Mouse (Mus musculus) cerebellum, adult 18-20 months (tissue): Measurements from ENCODE around the gene Ptger3.

Source experiments
- DNase-seq, 2 experiments: peaks; one replicate each; pipeline ENCODE4 v3.0.0; 2021

Ptger3 gene

DNA sequence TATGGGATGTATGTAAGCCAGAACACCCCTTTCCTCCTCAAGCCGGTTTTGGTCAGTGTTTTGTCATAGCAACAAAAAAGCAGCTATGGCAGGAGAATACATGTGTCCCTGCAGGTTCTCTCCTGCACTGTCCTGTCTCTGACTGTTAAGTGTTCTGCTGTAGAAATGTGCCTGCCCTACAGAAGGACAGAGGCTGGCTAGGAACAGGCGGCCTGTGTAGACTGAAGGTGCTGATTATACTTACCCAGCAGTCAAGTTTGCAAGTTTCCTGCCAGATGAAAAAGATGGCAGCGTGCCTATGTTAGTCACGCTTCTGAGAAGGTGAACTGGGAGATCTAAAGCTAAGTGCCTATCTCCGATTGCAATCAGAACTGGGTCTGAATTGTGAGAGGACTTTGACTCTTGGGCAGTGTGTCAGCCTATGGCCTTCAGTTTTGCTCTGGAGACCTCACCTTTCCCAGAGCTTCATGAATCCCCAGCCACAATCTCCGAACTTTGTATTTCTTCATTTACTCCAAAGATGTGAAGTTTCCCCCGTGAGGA is 31.2 kb downstream of the Ptger3 start:
- no peak for DNase-seq

DNA sequence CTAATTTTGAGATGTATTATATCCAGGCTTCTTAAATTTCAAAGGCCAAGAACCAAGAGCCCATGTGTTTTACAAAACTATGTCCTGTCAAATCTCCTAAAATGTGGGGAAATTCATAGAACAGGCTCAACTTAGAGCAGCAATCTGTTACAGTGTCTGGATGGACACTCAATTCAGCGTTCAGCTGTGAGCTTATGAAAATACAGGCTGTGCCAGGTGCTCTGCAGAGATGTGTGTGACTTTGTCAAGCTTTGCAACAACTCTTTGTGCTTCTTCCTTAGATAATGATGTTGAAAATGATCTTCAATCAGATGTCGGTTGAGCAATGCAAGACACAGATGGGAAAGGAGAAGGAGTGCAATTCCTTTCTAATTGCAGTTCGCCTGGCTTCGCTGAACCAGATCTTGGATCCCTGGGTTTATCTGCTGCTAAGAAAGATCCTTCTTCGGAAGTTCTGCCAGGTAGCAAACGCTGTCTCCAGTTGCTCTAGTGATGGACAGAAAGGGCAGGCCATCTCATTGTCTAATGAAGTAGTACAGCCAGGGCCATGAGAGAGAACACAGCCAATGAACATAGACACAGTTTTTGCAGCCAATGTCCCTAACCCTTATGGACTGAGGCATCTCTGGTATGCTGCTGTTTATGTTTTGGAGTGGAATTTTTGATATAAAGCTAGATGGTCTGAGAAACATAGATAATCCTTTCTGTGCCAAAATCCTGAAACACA is 38.2 kb downstream of the Ptger3 start:
- no peak for DNase-seq

DNA sequence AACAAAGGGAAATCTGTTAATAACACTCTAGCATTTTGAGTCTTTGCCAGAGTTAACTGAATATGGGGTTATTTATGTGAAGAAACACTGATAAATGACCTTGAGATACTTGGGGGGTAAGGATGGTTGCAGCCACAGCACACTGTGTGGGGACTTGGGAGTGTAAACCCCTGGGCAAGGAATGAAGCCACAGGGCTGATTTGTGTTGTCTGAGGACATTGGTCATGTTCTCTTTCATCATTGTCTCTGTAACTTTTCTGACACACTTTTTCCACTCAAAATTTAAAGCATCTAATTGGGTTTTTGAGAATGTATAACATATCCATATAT is 38.7 kb downstream of the Ptger3 start:
- DNase-seq = no peak

DNA sequence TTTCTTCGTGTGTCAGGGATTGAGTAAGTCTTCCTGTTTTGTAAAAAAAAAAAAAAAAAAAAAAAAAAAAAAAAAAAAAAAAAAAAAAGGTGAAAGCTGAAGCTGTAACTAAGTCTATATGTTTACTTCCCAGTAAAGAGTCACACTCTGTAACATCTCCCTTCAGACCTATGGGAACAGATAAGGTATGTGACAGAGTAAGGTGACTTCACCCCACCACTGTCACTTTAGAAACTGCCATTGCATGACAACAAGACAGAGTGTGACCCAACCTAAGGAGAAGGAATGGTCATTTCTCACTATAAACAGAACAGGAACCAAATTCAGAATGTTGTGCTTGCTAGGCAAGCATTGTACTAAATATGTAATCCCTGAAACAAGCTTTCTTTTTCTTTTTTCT is 46.9 kb downstream of the Ptger3 start:
- no peak for DNase-seq

DNA sequence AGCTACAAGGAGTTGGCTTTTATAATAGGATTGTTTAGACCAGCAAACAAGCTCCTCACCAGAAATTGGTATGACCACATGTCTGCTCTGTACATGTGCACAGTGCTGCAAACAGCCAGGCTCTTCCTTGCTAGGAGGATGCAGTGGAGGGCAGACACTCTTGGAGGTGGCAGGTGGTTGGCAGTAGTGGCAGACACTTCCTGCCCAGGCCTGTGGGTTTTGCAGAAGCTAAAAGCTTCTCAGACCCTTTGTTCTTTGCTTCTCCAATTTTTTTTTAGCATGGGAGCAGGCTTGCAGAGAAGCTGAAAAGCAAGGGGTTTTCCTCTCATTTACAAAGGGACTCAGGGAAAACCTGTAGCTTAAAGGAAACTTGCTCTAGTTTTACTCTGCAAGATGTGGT is 50.3 kb downstream of the Ptger3 start:
- no peak for DNase-seq

DNA sequence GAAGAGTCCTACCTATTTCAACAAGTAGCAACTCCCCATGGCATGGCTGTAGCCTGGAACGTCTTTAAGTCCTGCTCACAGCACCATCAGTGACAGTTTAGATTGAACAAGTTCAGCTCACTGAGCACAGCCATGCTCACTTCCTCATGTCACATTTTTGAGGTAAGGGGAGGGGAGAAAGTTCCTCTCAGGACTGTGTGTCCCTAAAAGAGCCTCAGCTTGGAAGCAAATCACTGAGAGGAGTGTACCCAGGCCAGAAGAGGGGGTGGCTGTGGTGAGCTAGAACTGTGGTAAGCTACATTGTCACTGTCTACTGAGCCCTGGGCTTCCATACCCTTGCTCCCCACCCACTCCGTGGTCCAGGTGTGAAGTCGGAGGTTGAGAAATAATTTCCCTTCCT is 60.7 kb downstream of the Ptger3 start:
- no peak for DNase-seq

DNA sequence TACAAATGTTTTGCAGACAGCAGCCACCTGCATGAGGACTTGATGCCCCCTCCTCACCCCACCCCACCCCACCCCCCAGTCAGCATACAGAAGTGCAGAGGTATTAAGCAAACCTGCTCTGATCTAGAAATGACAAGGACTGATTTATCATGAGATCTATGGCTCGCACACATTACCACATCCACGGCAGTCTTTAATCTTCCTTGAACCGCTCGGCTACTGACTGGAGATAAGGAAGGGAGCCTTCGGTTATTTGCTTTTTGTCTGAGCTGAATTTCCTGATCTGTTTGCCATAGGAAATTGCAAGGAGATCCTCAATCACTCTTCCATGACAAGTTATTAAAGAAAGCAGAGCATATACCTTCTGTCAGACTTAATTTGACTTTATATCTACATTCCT is 64.0 kb downstream of the Ptger3 start:
- no peak for DNase-seq

DNA sequence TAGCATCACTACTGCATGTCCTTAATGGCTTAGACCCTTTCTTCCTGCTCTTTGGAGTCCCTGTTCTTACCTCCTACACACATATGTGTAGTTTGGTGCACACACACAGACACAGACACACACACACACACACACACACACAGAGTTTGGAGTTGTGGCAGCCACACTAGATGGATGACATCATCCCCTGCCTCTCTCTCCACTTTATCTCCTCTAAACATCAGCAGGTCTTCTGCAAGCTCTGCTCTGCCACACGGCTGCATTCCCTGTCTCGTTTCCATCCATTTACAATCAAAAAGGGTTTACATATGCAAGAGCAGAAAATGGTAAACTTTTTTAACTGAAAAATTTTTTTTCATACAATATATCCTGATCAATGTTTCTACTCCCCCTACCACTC is 64.7 kb downstream of the Ptger3 start:
- DNase-seq = no peak

DNA sequence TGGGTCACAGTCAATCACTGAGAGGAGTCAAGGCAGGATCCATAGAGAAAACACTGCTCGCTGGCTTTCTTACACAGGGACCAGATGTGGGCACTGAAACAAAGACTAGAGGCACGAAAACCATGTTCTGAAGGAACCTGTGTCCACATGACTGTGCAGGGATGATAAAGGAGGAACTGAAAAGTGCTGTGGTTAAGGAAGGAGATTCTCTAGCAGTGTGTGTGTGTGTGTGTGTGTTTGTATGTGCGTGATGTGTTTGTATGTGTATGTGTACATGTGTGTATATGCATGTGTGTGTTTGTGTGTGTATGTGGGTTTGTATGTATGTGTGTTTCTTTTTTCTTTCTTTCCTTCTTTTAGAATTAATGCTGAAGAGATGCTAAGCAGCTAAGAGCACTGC is 67.7 kb downstream of the Ptger3 start:
- DNase-seq = no peak

DNA sequence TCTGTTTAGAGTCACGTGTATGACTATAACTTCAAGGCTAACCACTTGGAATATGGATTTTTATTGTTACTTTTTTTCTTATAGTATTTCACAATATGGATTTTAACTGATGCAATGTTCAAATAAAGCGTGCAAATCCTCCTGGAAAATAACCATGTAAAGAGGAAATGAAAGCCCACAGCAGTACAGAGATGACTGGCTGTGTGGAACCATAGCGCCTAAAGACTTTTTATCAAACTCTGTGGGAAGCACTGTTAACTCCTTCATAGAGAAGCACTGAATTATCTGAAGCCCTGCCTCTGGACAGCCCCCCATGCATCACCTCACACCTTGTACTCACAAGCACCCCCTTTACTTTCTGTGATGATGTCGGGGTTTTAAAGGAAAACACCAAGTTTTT is 69.0 kb downstream of the Ptger3 start:
- no peak for DNase-seq

DNA sequence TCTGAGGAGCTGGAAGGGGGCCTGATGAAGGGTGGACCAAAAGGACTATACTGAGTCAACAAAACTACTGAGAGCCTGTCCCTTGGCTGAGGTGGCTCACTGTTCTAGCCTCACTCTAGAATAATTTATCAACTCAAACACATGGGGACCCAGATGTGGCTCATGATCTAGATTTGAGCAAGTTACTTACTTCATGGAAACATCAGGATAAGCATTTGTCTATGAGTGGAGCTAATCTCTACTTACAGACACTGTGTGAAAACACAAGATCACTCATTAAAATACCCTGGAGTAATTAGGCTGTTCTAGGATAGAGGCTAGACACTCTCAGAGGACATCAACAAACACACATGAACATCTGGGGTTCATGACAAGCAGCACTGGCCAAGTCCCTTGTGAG is 70.2 kb downstream of the Ptger3 start:
- no peak for DNase-seq

DNA sequence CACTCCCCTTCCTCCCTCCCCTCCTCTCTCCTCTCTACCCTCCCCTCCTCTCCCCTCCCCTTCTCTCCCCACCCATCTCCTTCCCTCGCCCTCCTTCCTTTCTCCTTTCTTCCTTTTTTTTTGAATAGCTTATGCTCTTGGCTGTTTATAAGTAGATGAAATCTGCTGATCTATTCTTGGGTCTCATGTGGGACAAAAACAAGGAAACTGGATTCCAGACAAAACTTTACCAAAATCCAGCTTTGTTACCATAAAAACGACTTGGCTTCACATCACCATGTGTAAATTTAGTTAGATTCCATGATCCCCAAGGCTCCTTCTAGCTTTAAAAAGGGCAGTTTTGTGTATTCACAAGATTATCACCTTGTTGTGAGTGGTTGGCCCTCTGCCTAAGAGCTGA is 70.6 kb downstream of the Ptger3 start:
- DNase-seq = no peak

DNA sequence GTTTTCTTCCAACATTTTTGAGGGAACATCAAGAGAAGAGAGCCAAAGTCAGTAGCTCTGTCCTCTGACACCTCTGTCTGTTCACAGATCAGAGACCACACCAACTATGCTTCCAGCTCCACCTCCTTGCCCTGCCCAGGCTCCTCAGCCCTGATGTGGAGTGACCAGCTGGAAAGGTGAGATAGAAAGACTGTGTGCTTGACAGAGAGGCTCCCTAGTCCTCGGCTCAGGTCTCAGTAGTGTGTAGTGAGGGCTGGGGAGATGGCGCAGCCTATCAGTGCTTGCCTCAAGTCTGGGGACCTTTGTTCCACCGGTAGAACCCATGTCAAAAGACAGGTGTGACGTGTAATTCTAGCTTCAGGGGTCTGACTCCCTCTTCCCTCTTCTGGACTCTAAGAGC is 74.9 kb downstream of the Ptger3 start:
- DNase-seq = no peak

DNA sequence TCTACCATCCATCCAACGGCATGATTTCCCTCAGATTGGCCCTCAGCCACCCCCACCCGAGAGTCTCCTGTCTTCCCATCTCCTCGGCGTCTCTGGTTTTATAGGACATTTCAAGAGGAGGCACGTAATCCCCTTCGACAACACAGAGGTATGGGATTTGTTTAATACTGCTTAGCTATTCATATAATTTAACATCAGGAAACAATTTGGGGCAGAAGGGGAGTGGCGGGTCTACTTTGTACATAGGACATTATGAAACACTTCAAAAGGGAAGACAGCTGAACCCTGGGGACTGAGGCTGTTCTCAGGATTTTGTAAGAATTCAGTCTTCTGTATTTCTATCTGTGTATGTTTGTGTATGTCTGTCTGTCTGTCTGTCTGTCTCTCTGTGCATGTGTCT is 94.9 kb downstream of the Ptger3 start:
- no peak for DNase-seq

DNA sequence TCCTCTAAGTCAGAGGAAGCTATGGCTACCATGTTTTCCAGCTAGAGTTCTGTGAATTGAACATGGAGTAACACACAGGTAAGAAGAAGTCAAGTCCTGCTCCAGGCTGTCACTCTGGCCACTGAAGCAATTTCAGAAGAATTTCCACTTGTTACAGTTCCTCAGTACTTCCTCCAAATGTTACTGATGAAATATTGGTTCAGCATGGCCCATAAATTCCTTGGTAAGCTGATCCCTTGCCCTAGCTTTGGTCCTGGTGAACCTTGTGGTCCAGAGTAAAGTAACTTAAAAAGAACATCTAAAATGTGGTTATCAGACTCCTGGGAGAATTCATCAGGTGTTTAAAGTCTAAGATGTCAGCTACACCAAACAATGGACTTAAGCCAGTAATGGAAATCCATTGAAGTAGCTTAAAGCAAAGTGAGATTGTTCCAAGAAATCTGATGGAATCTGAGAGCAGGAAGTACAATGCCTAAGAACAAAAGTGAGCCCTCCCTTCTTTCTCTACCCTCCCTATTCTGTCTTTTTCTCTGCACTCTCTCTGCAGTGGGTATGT is 97.9 kb downstream of the Ptger3 start:
- DNase-seq = no peak

DNA sequence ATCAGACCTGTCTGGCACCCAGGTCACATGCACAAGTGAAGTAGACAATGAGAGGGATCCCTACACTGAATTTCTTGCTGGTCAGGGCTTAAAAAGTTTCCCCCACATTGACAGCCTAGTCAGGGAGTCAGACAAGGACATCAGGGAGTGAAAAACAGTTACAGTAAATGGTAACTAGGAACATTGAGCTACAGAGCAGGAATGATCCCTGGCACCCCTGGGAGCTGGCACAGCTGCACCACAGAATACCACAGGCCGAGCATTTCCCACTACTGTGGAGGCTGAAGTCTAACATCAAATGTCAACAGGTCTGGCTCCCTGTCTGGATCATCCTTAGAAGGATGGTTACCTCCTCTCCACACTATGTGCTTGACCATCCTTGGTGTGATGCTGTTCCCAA is 98.8 kb downstream of the Ptger3 start:
- DNase-seq = no peak

DNA sequence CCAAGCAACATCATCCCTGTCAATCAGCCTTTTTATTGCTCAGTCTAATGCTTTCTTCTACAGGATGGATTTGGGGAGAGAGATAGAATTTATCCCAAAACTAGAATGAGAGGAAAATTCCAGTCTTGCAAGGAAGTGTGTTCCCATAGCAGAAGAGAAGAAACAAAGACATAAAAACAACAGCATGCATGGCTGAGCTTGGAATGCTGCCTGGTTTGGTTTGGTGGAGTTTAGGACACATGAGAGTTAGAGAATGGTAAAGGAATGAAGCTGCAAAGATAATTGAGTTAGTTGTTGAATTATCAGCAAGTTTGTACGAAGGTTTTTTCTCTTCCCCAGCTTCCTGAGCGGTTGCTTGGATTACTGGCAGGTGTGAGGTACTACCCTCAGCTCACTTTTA is 99.5 kb downstream of the Ptger3 start:
- no peak for DNase-seq

DNA sequence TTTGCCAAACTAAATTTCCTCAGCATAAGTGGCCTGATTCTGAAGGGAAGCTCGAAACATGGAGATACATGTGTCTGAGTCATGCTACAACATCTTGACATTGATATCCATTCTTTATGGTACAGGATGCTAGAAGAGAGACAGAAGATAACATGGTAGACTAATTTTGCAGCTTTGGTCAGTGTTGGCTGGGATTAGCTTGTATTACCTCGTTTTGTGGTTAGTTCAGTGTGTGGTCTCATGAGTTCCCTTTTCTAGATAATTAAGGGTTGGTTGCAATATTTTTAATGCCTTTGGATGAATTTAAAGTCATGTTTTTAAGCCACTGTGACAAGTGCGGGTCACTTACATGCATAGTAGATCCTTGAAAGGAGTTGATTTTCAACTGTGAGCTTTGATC is 119.4 kb downstream of the Ptger3 start:
- DNase-seq = no peak

DNA sequence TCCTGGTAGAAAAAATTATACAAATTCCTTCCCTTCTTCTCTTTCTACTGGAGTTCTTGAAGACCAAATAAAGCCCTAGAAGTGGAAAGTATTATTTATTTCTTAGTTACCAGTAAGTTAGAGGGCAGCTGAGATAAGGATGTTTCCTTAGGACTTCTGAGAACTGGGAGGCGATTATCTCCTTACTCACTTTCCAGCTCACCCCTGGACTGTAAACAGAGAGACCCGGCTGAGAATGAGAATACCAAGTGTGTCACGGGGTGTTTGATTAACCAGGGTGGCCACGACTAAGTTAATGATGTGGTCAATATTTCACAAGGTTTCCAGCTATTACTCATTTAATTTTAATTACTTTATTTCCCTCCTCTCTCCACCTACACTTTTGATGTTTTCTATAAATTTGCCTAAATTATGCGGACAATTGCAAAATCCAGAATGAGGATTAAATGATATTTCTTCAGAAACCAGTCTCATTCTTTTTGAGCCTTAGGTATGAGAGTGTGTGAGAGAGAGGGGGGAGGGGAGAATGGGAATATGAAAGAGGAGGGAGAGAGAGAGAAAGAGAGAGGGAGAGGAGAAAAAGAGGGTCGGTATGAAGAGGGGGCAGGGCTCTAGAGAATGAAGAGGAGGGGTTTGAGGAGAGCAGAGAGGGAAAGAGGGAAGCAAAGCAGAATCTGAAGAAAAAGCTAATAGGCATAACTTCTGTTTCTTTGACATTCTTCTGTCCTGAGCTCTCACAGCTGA is 121.9 kb downstream of the Ptger3 start:
- DNase-seq = no peak
